Mouse (Mus musculus) granulocyte monocyte progenitor cell, adult 5-6 weeks (primary cell): ENCODE results near the gene Lrrc7. TPM values are rescaled to one million over a fixed set of nuclear protein-coding genes. Genes with fewer than 3 reads are reported as not detected.

ENCODE experiments used
- ATAC-seq: replicated peaks from 2 replicates; pipeline ENCODE4 v1.8.0; 2016; ENCODE audit warnings: mild to moderate bottlenecking, moderate TSS enrichment, inconsistent platforms; ENCODE audit not compliant: poor library complexity, severe bottlenecking
- total RNA-seq, 2 experiments: library from RNA; stranded (forward) in 1 of 2; stranded (reverse) in 1 of 2; fragments of 200-712, 200-1000 nt in 1 of 2; fragments of >200 nt in 1 of 2; fragmentation: Nextera tagmentation in 1 of 2; gene quantifications; 2 replicates each; pipeline ENCODE4 v1.2.3; 2014 to 2017

The Lrrc7 gene
- total RNA-seq, 2 experiments from 2014 or later: not detected

- ATAC-seq: no peak
Observed at GRCm38 (mm10) chr3:158077828-158078227, 484.2 kb downstream of the Lrrc7 start.

GRCm38 (mm10) chr3:158077380-158077772 lies 484.6 kb downstream of the Lrrc7 start:
- peak; percentile 74 for ATAC-seq

- peak; percentile 72 for ATAC-seq
Observed at GRCm38 (mm10) chr3:158076685-158077379, 485.2 kb downstream of the Lrrc7 start.

- no peak for ATAC-seq
Observed at GRCm38 (mm10) chr3:158075004-158075403, 487.0 kb downstream of the Lrrc7 start.

- no peak for ATAC-seq
Observed at GRCm38 (mm10) chr3:158068613-158069263, 493.3 kb downstream of the Lrrc7 start.

- ATAC-seq: no peak
Observed at GRCm38 (mm10) chr3:158067916-158068315, 494.1 kb downstream of the Lrrc7 start.

- ATAC-seq: no peak
Observed at GRCm38 (mm10) chr3:158065256-158065655, 496.8 kb downstream of the Lrrc7 start.

GRCm38 (mm10) chr3:158061811-158062523 lies 500.1 kb downstream of the Lrrc7 start:
- ATAC-seq: peak; percentile 99

- no peak for ATAC-seq
Observed at GRCm38 (mm10) chr3:158060621-158061291, 501.3 kb downstream of the Lrrc7 start.

GRCm38 (mm10) chr3:158049508-158049907 lies 512.5 kb downstream of the Lrrc7 start:
- ATAC-seq: no peak

- ATAC-seq: no peak
Observed at GRCm38 (mm10) chr3:158040755-158041154, 521.3 kb downstream of the Lrrc7 start.

GRCm38 (mm10) chr3:158038106-158038505 lies 523.9 kb downstream of the Lrrc7 start:
- no peak for ATAC-seq

- peak; percentile 85 for ATAC-seq
Observed at GRCm38 (mm10) chr3:158036329-158036988, 525.6 kb downstream of the Lrrc7 start, which contains the start of the genes Srsf11 and Lrrc40. TSS of gene Srsf11 (minus strand) at chr3:158036639. TSS of gene Lrrc40 (plus strand) at chr3:158036662.

- no peak for ATAC-seq
Observed at GRCm38 (mm10) chr3:158035866-158036265, 526.2 kb downstream of the Lrrc7 start.
